Mouse (Mus musculus) kidney, embryonic 16.5 days (tissue): Measurements from ENCODE around the gene Lin28b. TPM values are rescaled to one million over a fixed set of nuclear protein-coding genes. Genes with fewer than 3 reads are reported as not detected.

ENCODE experiments used
- ATAC-seq: fragments of 200-750 bp; cut with Nextera tagmentation; 2 replicates; pipeline ENCODE4 v1.8.0; 2017; ENCODE audit warnings: moderate TSS enrichment; ENCODE audit not compliant: low FRiP score, low TSS enrichment
- H3K27ac ChIP-seq: fragments of 300-500 bp; sonication (generic); 2 replicates; pipeline ENCODE4 v1.5.1; 2014; ENCODE audit warnings: low read length
- H3K27me3 ChIP-seq: fragments of 300-500 bp; sonication (generic); 2 replicates; pipeline ENCODE4 v1.6.1; 2014; ENCODE audit warnings: low read length, control low read depth, mixed read lengths; ENCODE audit not compliant: insufficient read depth
- H3K36me3 ChIP-seq: fragments of 300-500 bp; sonication (generic); 2 replicates; pipeline ENCODE4 v1.6.1; 2014; ENCODE audit warnings: low read length, control low read depth, mixed read lengths; ENCODE audit not compliant: insufficient read depth
- H3K4me1 ChIP-seq: fragments of 300-500 bp; sonication (generic); 2 replicates; pipeline ENCODE4 v1.6.1; 2014; ENCODE audit warnings: low read length, control low read depth, mixed read lengths; ENCODE audit not compliant: insufficient read depth
- H3K4me2 ChIP-seq: fragments of 300-500 bp; sonication (generic); replicated peaks from 2 replicates; pipeline ENCODE4 v1.6.1; 2014; ENCODE audit warnings: low read depth, low read length
- H3K4me3 ChIP-seq: fragments of 300-500 bp; sonication (generic); 2 replicates; pipeline ENCODE4 v1.5.1; 2014; ENCODE audit warnings: mild to moderate bottlenecking, low read length
- H3K9ac ChIP-seq: fragments of 300-500 bp; sonication (generic); replicated peaks from 2 replicates; pipeline ENCODE4 v1.6.1; 2014; ENCODE audit warnings: low read length
- H3K9me3 ChIP-seq: fragments of 300-500 bp; sonication (generic); 2 replicates; pipeline ENCODE4 v1.6.1; 2016; ENCODE audit warnings: low read length, control low read depth
- WGBS: fragments of 180-500 bp; shearing (Covaris S2); extraction: QIAGEN DNeasy Blood & Tissue Kit; methylation state at CpG from one replicate; pipeline ENCODE4 v1.1.7; 2014; 5-methylcytosine and 5-hydroxymethylcytosine counted together
- polyA plus RNA-seq: library from polyadenylated mRNA; unstranded; fragments of >200 nt; fragmentation: Nextera tagmentation; extraction: Ambion mirVana; gene quantifications from 2 replicates; pipeline ENCODE4 v1.2.1, GENCODE M21; 2015

Lin28b gene
- polyA plus RNA-seq, 1 experiment from 2014 or later = 0.75 TPM

- Histone ChIP-seq H3K9ac (no peak overlapping the region), H3K4me3 (no peak overlapping the region), H3K27me3 (peaks cover 38% of the 10 kb centered on the region), H3K27ac (no peak overlapping the region), H3K4me2 (no peak overlapping the region), H3K36me3 (no peaks in the 10 kb centered on the region), H3K9me3 (no peaks in the 10 kb centered on the region), H3K4me1 (peaks cover 5% of the 10 kb centered on the region; the same call in 1 of the 2 replicates)
- 10% methylated on average over 6 of the region's 6 CpGs for WGBS
- ATAC-seq = no peak
Observed at GRCm38 (mm10) chr10:45472431-45473142, 13.6 kb downstream of the Lin28b start.

- Histone ChIP-seq H3K36me3 (no peaks in the 10 kb centered on the region), H3K9me3 (no peaks in the 10 kb centered on the region), H3K4me1 (peaks cover 5% of the 10 kb centered on the region; the same call in 1 of the 2 replicates), H3K27ac (no peak overlapping the region), H3K27me3 (peaks cover 38% of the 10 kb centered on the region), H3K4me2 (peak overlapping the region; percentile 28; the same call in 1 of the 2 replicates), H3K4me3 (no peak overlapping the region), H3K9ac (no peak overlapping the region)
- 22% methylated on average over 3 of the region's 3 CpGs for WGBS
- ATAC-seq = no peak
Observed at GRCm38 (mm10) chr10:45471321-45471720, 14.9 kb downstream of the Lin28b start.

- H3K9me3 ChIP-seq = no peaks in the 10 kb centered on the region
- H3K36me3 ChIP-seq = no peaks in the 10 kb centered on the region
- H3K4me1 ChIP-seq = peaks cover 5% of the 10 kb centered on the region; the same call in 1 of the 2 replicates
- peak overlapping the region; percentile 53 for H3K4me3 ChIP-seq
- H3K4me2 ChIP-seq = peak overlapping the region; percentile 62
- H3K27ac ChIP-seq = 0 out of 2 replicates have a peak overlapping the region, but pooled peaks have one; percentile 44
- WGBS = under 1% methylated on average over 13 of the region's 13 CpGs
- peaks cover 30% of the 10 kb centered on the region for H3K27me3 ChIP-seq
- H3K9ac ChIP-seq = peak overlapping the region; percentile 53
- ATAC-seq = peak; percentile 58; the same call in 1 of the 2 replicates
Observed at GRCm38 (mm10) chr10:45470079-45470739, 16.0 kb downstream of the Lin28b start.

GRCm38 (mm10) chr10:45469027-45469996 is 16.9 kb downstream of the Lin28b start:
- H3K4me1 ChIP-seq = peaks cover 5% of the 10 kb centered on the region; the same call in 1 of the 2 replicates
- H3K4me2 ChIP-seq = peak overlapping the region; percentile 62
- H3K9me3 ChIP-seq = no peaks in the 10 kb centered on the region
- under 1% methylated on average over 21 of the region's 21 CpGs for WGBS
- no peaks in the 10 kb centered on the region for H3K36me3 ChIP-seq
- peaks cover 26% of the 10 kb centered on the region for H3K27me3 ChIP-seq
- 0 out of 2 replicates have a peak overlapping the region, but pooled peaks have one; percentile 57 for H3K27ac ChIP-seq
- ATAC-seq = peak; percentile 73
- peak overlapping the region; percentile 53 for H3K4me3 ChIP-seq
- H3K9ac ChIP-seq = peak overlapping the region; percentile 53

- Histone ChIP-seq H3K27ac (no peak overlapping the region), H3K9ac (no peak overlapping the region), H3K36me3 (no peaks in the 10 kb centered on the region), H3K4me3 (peak overlapping the region; percentile 29), H3K4me2 (peak overlapping the region; percentile 62), H3K27me3 (peaks cover 21% of the 10 kb centered on the region), H3K9me3 (no peaks in the 10 kb centered on the region), H3K4me1 (0 out of 2 replicates have a peak, but pooled peaks cover 2% of the 10 kb centered on the region)
- 39% methylated on average over 4 of the region's 4 CpGs for WGBS
- no peak for ATAC-seq
Observed at GRCm38 (mm10) chr10:45468180-45468915, 17.8 kb downstream of the Lin28b start.

GRCm38 (mm10) chr10:45458637-45459036 is 27.6 kb downstream of the Lin28b start:
- Histone ChIP-seq H3K27ac (no peak overlapping the region), H3K36me3 (no peaks in the 10 kb centered on the region), H3K4me2 (no peak overlapping the region), H3K9ac (no peak overlapping the region), H3K4me3 (no peak overlapping the region), H3K27me3 (no peaks in the 10 kb centered on the region), H3K9me3 (no peaks in the 10 kb centered on the region), H3K4me1 (no peaks in the 10 kb centered on the region)
- no peak for ATAC-seq
- 23% methylated on average over 2 of the region's 2 CpGs for WGBS

- Histone ChIP-seq H3K36me3 (no peaks in the 10 kb centered on the region), H3K4me3 (no peak overlapping the region), H3K27ac (no peak overlapping the region), H3K27me3 (no peaks in the 10 kb centered on the region), H3K4me1 (no peaks in the 10 kb centered on the region), H3K9me3 (no peaks in the 10 kb centered on the region), H3K9ac (no peak overlapping the region), H3K4me2 (no peak overlapping the region)
- 30% methylated on average over 2 of the region's 2 CpGs for WGBS
- no peak for ATAC-seq
Observed at GRCm38 (mm10) chr10:45458074-45458473, 28.1 kb downstream of the Lin28b start.

GRCm38 (mm10) chr10:45446625-45447024 is 39.6 kb downstream of the Lin28b start:
- Histone ChIP-seq H3K36me3 (no peaks in the 10 kb centered on the region), H3K27me3 (no peaks in the 10 kb centered on the region), H3K4me3 (peak overlapping the region; percentile 23), H3K4me2 (peak overlapping the region; percentile 43), H3K9me3 (no peaks in the 10 kb centered on the region), H3K4me1 (no peaks in the 10 kb centered on the region), H3K9ac (no peak overlapping the region), H3K27ac (no peak overlapping the region)
- ATAC-seq = no peak

- Histone ChIP-seq H3K36me3 (no peaks in the 10 kb centered on the region), H3K4me2 (peak overlapping the region; percentile 43), H3K9ac (no peak overlapping the region), H3K4me3 (peak overlapping the region; percentile 23), H3K9me3 (no peaks in the 10 kb centered on the region), H3K27me3 (no peaks in the 10 kb centered on the region), H3K27ac (no peak overlapping the region), H3K4me1 (no peaks in the 10 kb centered on the region)
- ATAC-seq = no peak
- whole genome bisulfite sequencing = 10% methylated on average over 8 of the region's 8 CpGs
Observed at GRCm38 (mm10) chr10:45446215-45446614, 40.0 kb downstream of the Lin28b start.
